Mouse (Mus musculus) heart, postnatal 0 days (tissue): ENCODE results near the gene Coro2b.

Source experiments
- CTCF ChIP-seq: IDR thresholded peaks from 2 replicates; pipeline ENCODE4 v1.5.1; 2016; ENCODE audit warnings: antibody characterized with exemption, control low read depth, low read depth
- EP300 ChIP-seq: IDR thresholded peaks from 2 replicates; pipeline ENCODE4 v1.6.1; 2016; ENCODE audit warnings: antibody characterized with exemption, low read depth

DNA sequence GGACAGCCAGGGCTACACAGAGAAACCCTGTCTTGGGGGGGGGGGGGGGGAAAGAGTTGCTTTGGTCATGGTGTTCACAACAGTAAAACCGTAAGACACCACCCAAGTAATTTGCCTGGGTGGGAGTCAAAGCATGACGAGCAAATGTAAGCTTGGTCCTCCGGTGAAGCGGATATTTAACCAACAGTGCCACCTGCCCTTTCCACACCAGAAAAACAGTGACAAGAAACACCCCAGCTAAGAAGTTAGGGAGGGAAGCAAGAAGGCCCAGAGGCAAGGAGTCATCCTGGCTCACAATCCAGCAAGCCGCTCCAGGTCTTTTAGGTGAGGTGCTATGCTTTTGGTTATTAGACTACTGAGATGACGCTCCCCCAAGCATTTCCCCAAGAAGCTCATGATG lies 19.9 kb upstream of the Coro2b start:
- TF ChIP-seq CTCF (no peak), EP300 (no peak)
